Mouse (Mus musculus): ENCODE results near the gene Car2. TPM values are rescaled to one million over a fixed set of nuclear protein-coding genes. Genes with fewer than 3 reads are reported as not detected.
A peak's percentile ranks its signal among the peaks of the same experiment; 100 is the strongest.

The Car2 gene
- polyA plus RNA-seq, 1 experiment from 2014 or later: 38.2 TPM

- no peak for ATAC-seq (ENCODE audit: low FRiP score, low TSS enrichment)
- Histone ChIP-seq H3K4me2 (replicated peaks; ENCODE audit: low read depth, low read length) (no peak overlapping the region), H3K27me3 (ENCODE audit: control insufficient read depth, insufficient read depth, low read length) (no peaks in the 10 kb centered on the region), H3K4me1 (ENCODE audit: control insufficient read depth, insufficient read depth, low read length) (no peaks in the 10 kb centered on the region), H3K9ac (ENCODE audit: low read depth, low read length) (no peak overlapping the region), H3K27ac (ENCODE audit: low read depth, low read length) (no peak overlapping the region), H3K4me3 (ENCODE audit: low read length) (no peak overlapping the region), H3K9me3 (ENCODE audit: control insufficient read depth, low read length) (no peaks in the 10 kb centered on the region), H3K36me3 (ENCODE audit: control insufficient read depth, insufficient read depth, low read length) (no peaks in the 10 kb centered on the region)
- 84% methylated on average over 1 of the region's 1 CpGs for WGBS
These were observed 24.9 kb upstream of the Car2 start for GRCm38 (mm10) chr3:14861165-14861564.

GRCm38 (mm10) chr3:14861787-14862186 lies 24.3 kb upstream of the Car2 start:
- Histone ChIP-seq H3K9me3 (ENCODE audit: control insufficient read depth, low read length) (no peaks in the 10 kb centered on the region), H3K36me3 (ENCODE audit: control insufficient read depth, insufficient read depth, low read length) (no peaks in the 10 kb centered on the region), H3K4me1 (ENCODE audit: control insufficient read depth, insufficient read depth, low read length) (no peaks in the 10 kb centered on the region), H3K9ac (ENCODE audit: low read depth, low read length) (no peak overlapping the region), H3K4me2 (replicated peaks; ENCODE audit: low read depth, low read length) (no peak overlapping the region), H3K4me3 (ENCODE audit: low read length) (no peak overlapping the region), H3K27ac (ENCODE audit: low read depth, low read length) (no peak overlapping the region), H3K27me3 (ENCODE audit: control insufficient read depth, insufficient read depth, low read length) (no peaks in the 10 kb centered on the region)
- whole genome bisulfite sequencing: 35% methylated on average over 4 of the region's 4 CpGs
- no peak for ATAC-seq (ENCODE audit: low FRiP score, low TSS enrichment)

- WGBS: under 1% methylated on average over 9 of the region's 9 CpGs
- Histone ChIP-seq H3K4me3 (ENCODE audit: low read length) (peak overlapping the region; percentile 36), H3K27me3 (ENCODE audit: control insufficient read depth, insufficient read depth, low read length) (no peaks in the 10 kb centered on the region), H3K9me3 (ENCODE audit: control insufficient read depth, low read length) (no peaks in the 10 kb centered on the region), H3K27ac (ENCODE audit: low read depth, low read length) (no peak overlapping the region), H3K4me1 (ENCODE audit: control insufficient read depth, insufficient read depth, low read length) (no peaks in the 10 kb centered on the region), H3K4me2 (replicated peaks; ENCODE audit: low read depth, low read length) (peak overlapping the region; percentile 72), H3K36me3 (ENCODE audit: control insufficient read depth, insufficient read depth, low read length) (no peaks in the 10 kb centered on the region), H3K9ac (ENCODE audit: low read depth, low read length) (peak overlapping the region; percentile 48)
- ATAC-seq (ENCODE audit: low FRiP score, low TSS enrichment): peak; percentile 79
These were observed 23.4 kb upstream of the Car2 start for GRCm38 (mm10) chr3:14862654-14863021.

- WGBS: 5% methylated on average over 15 of the region's 18 CpGs
- peak; percentile 90 for ATAC-seq (ENCODE audit: low FRiP score, low TSS enrichment)
- Histone ChIP-seq H3K4me3 (ENCODE audit: low read length) (peak within 1 kb of the TSS; percentile 36), H3K36me3 (ENCODE audit: control insufficient read depth, insufficient read depth, low read length) (no peaks in the 10 kb centered on the region), H3K27me3 (ENCODE audit: control insufficient read depth, insufficient read depth, low read length) (no peaks in the 10 kb centered on the region), H3K9me3 (ENCODE audit: control insufficient read depth, low read length) (no peaks in the 10 kb centered on the region), H3K4me2 (replicated peaks; ENCODE audit: low read depth, low read length) (peak within 1 kb of the TSS; percentile 72), H3K4me1 (ENCODE audit: control insufficient read depth, insufficient read depth, low read length) (no peaks in the 10 kb centered on the region), H3K27ac (ENCODE audit: low read depth, low read length) (no peak within 1 kb of the TSS), H3K9ac (ENCODE audit: low read depth, low read length) (peak within 1 kb of the TSS; percentile 48)
These were observed 22.9 kb upstream of the Car2 start, which contains the start of gene Car3 for GRCm38 (mm10) chr3:14863022-14863711. TSS of gene Car3 (plus strand) at chr3:14863512.

GRCm38 (mm10) chr3:14863922-14864321 lies 22.2 kb upstream of the Car2 start:
- no peaks in the 10 kb centered on the region for H3K4me1 ChIP-seq (ENCODE audit: control insufficient read depth, insufficient read depth, low read length)
- H3K4me2 ChIP-seq (replicated peaks; ENCODE audit: low read depth, low read length): no peak overlapping the region
- H3K9me3 ChIP-seq (ENCODE audit: control insufficient read depth, low read length): no peaks in the 10 kb centered on the region
- H3K27me3 ChIP-seq (ENCODE audit: control insufficient read depth, insufficient read depth, low read length): no peaks in the 10 kb centered on the region
- 94% methylated on average over 2 of the region's 2 CpGs for WGBS
- no peak overlapping the region for H3K4me3 ChIP-seq (ENCODE audit: low read length)
- no peak overlapping the region for H3K27ac ChIP-seq (ENCODE audit: low read depth, low read length)
- no peak for ATAC-seq (ENCODE audit: low FRiP score, low TSS enrichment)
- H3K9ac ChIP-seq (ENCODE audit: low read depth, low read length): no peak overlapping the region
- no peaks in the 10 kb centered on the region for H3K36me3 ChIP-seq (ENCODE audit: control insufficient read depth, insufficient read depth, low read length)

GRCm38 (mm10) chr3:14865941-14866340 lies 20.1 kb upstream of the Car2 start:
- WGBS: 83% methylated on average over 2 of the region's 2 CpGs
- H3K27ac ChIP-seq (ENCODE audit: low read depth, low read length): no peak overlapping the region
- H3K9me3 ChIP-seq (ENCODE audit: control insufficient read depth, low read length): no peaks in the 10 kb centered on the region
- H3K4me3 ChIP-seq (ENCODE audit: low read length): no peak overlapping the region
- H3K9ac ChIP-seq (ENCODE audit: low read depth, low read length): no peak overlapping the region
- no peak overlapping the region for H3K4me2 ChIP-seq (replicated peaks; ENCODE audit: low read depth, low read length)
- no peaks in the 10 kb centered on the region for H3K4me1 ChIP-seq (ENCODE audit: control insufficient read depth, insufficient read depth, low read length)
- H3K27me3 ChIP-seq (ENCODE audit: control insufficient read depth, insufficient read depth, low read length): no peaks in the 10 kb centered on the region
- ATAC-seq (ENCODE audit: low FRiP score, low TSS enrichment): no peak
- H3K36me3 ChIP-seq (ENCODE audit: control insufficient read depth, insufficient read depth, low read length): no peaks in the 10 kb centered on the region

- Histone ChIP-seq H3K36me3 (ENCODE audit: control insufficient read depth, insufficient read depth, low read length) (no peaks in the 10 kb centered on the region), H3K4me2 (replicated peaks; ENCODE audit: low read depth, low read length) (0 out of 2 replicates have a peak overlapping the region, but pooled peaks have one; percentile 10), H3K4me3 (ENCODE audit: low read length) (no peak overlapping the region), H3K9me3 (ENCODE audit: control insufficient read depth, low read length) (no peaks in the 10 kb centered on the region), H3K4me1 (ENCODE audit: control insufficient read depth, insufficient read depth, low read length) (no peaks in the 10 kb centered on the region), H3K27ac (ENCODE audit: low read depth, low read length) (no peak overlapping the region), H3K27me3 (ENCODE audit: control insufficient read depth, insufficient read depth, low read length) (no peaks in the 10 kb centered on the region), H3K9ac (ENCODE audit: low read depth, low read length) (no peak overlapping the region)
- WGBS: 31% methylated on average over 11 of the region's 11 CpGs
- peak; percentile 86 for ATAC-seq (ENCODE audit: low FRiP score, low TSS enrichment)
These were observed 16.3 kb upstream of the Car2 start for GRCm38 (mm10) chr3:14869779-14870178.

- Histone ChIP-seq H3K4me2 (replicated peaks; ENCODE audit: low read depth, low read length) (no peak overlapping the region), H3K27ac (ENCODE audit: low read depth, low read length) (no peak overlapping the region), H3K9me3 (ENCODE audit: control insufficient read depth, low read length) (no peaks in the 10 kb centered on the region), H3K9ac (ENCODE audit: low read depth, low read length) (no peak overlapping the region), H3K36me3 (ENCODE audit: control insufficient read depth, insufficient read depth, low read length) (no peaks in the 10 kb centered on the region), H3K4me3 (ENCODE audit: low read length) (no peak overlapping the region), H3K27me3 (ENCODE audit: control insufficient read depth, insufficient read depth, low read length) (no peaks in the 10 kb centered on the region), H3K4me1 (ENCODE audit: control insufficient read depth, insufficient read depth, low read length) (no peaks in the 10 kb centered on the region)
- WGBS: 76% methylated on average over 1 of the region's 1 CpGs
- no peak for ATAC-seq (ENCODE audit: low FRiP score, low TSS enrichment)
These were observed 15.5 kb upstream of the Car2 start for GRCm38 (mm10) chr3:14870528-14870927.

- Histone ChIP-seq H3K27me3 (ENCODE audit: control insufficient read depth, insufficient read depth, low read length) (no peaks in the 10 kb centered on the region), H3K4me1 (ENCODE audit: control insufficient read depth, insufficient read depth, low read length) (no peaks in the 10 kb centered on the region), H3K27ac (ENCODE audit: low read depth, low read length) (no peak overlapping the region), H3K4me2 (replicated peaks; ENCODE audit: low read depth, low read length) (no peak overlapping the region), H3K9ac (ENCODE audit: low read depth, low read length) (no peak overlapping the region), H3K4me3 (ENCODE audit: low read length) (no peak overlapping the region), H3K36me3 (ENCODE audit: control insufficient read depth, insufficient read depth, low read length) (no peaks in the 10 kb centered on the region), H3K9me3 (ENCODE audit: control insufficient read depth, low read length) (no peaks in the 10 kb centered on the region)
- ATAC-seq (ENCODE audit: low FRiP score, low TSS enrichment): no peak
- 55% methylated on average over 7 of the region's 7 CpGs for WGBS
These were observed 14.7 kb upstream of the Car2 start for GRCm38 (mm10) chr3:14871386-14871785.

Measured in kidney, embryonic 14.5 days (tissue).